Mouse (Mus musculus) T-helper 17 cell (primary cell): Measurements from ENCODE around the gene Rmnd5a.

Experiments used
- in situ Hi-C, 2 experiments: fragments of 300-600 bp; cut with MboI, MseI; formaldehyde crosslinking; loops; 1 replicate in 1 of 2; 2 replicates in 1 of 2; pipeline ENCODE4 v1.15.1; 2025; ENCODE audit warnings: high pct_unique_total_duplicates in 2 of 2

The Rmnd5a gene

GRCm38 (mm10) chr6:71442130-71442529, 1.7 kb upstream of the Rmnd5a start:
- in situ Hi-C loops: loop anchor here in 1 of 2 experiments (5.0 kb wide), 1 partner anchor 50 kb away; the partner anchor contains the start of gene Rnf103

DNA sequence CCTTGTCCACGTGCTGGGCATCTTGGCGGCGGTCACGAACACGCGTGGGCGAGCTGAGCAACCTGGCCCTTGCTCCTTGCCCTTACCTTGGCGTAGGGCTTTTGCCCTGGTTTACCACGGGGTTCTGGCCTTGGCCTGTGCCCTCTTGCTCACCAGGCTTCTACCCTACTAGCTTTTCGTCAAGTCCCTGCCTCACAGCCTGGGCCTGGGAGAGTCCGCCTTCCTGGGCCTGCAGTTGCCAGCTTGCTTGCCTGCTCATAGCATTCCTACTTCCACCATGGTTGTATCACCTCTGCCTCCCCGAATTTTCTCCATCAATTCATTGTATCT, 779 bp upstream of the Rmnd5a start:
- in situ Hi-C loops: loop anchor here in 1 of 2 experiments (5.0 kb wide), 1 partner anchor 51 kb away; the partner anchor contains the start of gene Rnf103

DNA sequence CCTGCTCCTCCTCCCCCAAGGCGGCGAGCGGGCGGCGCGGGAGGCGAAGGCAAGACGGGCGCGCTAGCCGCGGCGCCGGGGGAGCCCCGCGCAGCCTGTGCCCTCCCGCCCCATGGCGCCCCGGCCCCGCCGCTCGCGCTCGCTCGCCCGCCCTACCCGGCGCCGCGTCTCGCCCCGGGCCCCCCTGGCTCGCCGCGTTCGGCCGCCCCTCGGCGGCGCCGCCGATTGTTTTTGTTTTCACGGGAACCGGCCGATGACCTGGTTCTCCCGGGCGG, 283 bp downstream of the Rmnd5a start:
- in situ Hi-C loops: loop anchor here in 1 of 2 experiments (5.0 kb wide), 1 partner anchor 52 kb away; the partner anchor contains the start of gene Rnf103

GRCm38 (mm10) chr6:71439506-71440216, 776 bp downstream of the Rmnd5a start:
- in situ Hi-C loops: loop anchor here in 1 of 2 experiments (5.0 kb wide), 1 partner anchor 53 kb away; the partner anchor contains the start of gene Rnf103

- in situ Hi-C loops: no loop called here
These were observed 2.4 kb downstream of the Rmnd5a start for GRCm38 (mm10) chr6:71438070-71438469.

DNA sequence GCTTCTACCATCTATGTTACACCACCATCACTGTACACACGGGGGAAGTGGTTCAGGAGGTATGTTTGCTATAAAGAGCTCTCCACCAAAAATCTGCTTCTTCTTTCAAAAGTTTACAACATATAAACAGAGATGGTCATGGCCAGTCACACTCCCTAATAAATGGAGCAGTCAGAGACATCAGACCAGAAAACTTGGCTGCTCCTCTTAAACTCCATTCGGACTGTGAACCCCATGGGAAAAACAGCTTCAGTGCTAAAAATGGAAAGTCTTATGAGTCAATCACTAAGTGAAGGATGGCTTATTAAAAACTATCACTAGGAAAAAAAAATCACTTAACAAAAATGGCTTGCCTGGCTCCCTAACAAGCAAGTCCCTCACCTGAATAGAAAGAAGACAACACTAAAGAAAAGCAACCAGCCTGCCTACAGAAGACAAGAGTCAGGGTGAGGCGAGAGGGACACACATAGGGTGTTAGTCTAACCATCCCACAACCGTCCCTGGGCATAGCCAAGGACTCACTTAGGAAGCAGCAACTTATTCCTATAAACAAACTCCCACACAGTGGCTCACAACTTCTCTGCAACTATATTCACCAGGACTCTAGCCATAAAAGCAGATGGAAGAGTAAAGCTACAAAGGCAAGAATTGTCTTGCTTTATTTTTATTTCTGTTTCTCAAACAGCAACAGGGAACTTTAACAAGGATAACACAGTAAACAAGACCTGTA, 12.3 kb downstream of the Rmnd5a start:
- in situ Hi-C loops: no loop called here

DNA sequence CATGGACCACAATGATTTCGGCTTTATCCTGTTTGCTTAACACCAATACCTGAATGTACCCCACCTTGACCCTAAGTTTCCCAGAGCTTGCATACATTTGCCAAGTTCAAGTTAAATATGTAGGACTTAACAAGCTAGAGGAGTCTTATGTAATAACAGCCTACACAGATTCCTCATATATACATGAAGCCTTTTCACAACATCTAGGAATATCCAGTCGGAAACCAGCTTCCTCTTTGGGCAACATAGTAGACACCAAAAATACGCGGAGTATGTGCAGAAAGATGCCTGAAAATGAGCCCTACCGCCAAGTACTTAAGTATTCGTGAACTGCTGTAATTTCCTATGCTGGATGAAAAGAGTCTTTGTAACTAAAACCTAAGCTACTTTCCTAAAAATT, 14.8 kb downstream of the Rmnd5a start:
- in situ Hi-C loops: no loop called here

DNA sequence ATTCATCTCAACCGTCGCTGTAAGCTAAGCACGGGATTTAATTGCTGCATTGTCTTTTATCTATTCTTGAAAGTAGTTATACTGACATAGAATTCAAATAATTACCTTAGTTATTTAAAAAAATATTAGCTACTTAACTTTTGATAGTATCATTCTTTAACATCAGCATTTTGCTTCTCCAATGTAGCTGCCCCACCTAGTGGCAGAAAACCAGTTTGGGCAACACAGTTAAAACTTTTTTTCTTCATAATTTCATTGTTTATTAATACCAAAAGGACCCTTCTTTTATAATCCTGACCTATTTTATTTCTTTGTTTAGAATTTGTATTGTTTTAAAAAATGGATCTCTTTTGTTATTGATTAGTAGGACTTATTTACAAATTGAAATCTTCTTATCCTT, 17.3 kb downstream of the Rmnd5a start:
- in situ Hi-C loops: no loop called here

GRCm38 (mm10) chr6:71422162-71422561, 18.3 kb downstream of the Rmnd5a start:
- in situ Hi-C loops: no loop called here

DNA sequence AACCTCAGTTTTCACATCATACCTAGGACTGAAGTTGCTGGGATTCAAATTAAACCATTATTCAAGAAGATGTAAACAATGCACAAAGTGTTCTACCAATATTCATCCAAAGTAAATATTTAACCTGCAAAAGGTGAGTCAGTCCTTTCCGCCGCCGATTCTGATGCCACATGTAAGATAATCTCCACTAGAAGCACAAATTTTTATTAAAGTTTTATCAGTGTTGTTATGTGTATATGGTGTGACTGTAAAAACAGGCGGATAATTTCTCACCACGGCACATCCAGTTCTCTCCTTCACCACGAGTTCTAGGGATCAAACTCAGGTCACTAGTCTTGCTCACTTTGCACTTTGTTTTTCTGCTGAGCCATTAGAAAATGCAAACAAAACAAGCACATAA, 19.6 kb downstream of the Rmnd5a start:
- in situ Hi-C loops: no loop called here

DNA sequence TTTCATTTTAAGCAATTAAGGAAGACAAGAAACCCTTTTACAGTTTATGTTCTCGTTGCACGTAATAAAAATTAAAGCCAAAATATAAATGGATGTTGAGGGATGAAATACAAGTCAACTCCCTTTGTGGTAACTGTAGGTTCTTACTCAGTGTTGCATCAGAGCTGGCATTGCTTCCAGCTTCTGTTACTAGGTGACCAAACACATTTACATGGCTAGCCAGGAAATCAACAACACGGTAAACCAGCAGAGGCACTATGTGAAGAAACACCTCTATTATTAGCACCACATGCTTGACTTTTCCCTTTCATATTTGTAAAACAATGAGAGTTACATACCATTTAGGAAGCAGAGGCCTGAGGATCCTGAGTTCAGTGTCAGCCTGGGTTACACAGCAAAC, 21.6 kb downstream of the Rmnd5a start:
- in situ Hi-C loops: no loop called here

DNA sequence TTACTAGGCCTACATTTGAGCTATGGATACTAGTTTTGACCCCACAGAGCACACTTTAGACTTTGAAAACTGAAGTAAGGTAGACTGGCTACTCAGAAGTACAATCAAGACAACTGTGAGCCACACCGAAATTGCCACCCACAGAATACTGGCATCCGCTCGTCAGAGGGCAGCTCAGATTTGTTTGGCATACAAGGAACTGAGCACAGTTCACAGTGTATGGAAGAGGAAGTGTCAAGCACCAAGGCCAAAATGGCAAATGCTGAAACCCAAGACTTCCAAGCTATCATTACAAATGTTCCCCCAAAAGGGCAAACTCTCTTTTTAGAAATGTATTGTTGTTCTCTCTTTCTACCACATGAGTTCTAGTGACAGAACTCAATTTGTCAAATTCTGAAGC, 25.0 kb downstream of the Rmnd5a start:
- in situ Hi-C loops: no loop called here

GRCm38 (mm10) chr6:71414624-71415023, 25.8 kb downstream of the Rmnd5a start:
- in situ Hi-C loops: no loop called here

- in situ Hi-C loops: no loop called here
These were observed 41.4 kb downstream of the Rmnd5a start for GRCm38 (mm10) chr6:71398829-71399609.

- in situ Hi-C loops: no loop called here
These were observed 43.7 kb downstream of the Rmnd5a start for GRCm38 (mm10) chr6:71396761-71397160.

DNA sequence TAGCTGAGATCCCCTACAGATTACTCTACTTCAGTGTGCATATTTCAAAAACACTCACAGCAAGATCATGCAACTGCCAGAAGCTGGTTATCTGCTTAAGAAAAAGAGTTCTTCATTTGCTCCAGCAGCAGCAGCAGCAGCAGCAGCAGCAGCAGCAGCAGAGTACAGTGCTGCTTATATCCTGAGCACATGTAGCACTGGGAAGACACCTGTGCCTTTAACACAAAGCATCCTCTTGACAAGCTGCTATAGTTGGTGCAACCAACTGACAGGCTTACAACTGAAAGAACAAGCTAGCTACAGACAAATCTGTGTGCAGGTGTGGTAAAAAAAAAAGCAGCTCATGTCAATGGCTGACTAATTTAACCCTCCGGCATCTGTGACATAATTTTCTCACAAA, 44.4 kb downstream of the Rmnd5a start:
- in situ Hi-C loops: no loop called here

GRCm38 (mm10) chr6:71390496-71390895, 49.9 kb downstream of the Rmnd5a start:
- in situ Hi-C loops: no loop called here

- in situ Hi-C loops: no loop called here
These were observed 58.8 kb downstream of the Rmnd5a start for GRCm38 (mm10) chr6:71381654-71382053.

GRCm38 (mm10) chr6:71376711-71377110, 63.7 kb downstream of the Rmnd5a start:
- in situ Hi-C loops: no loop called here

GRCm38 (mm10) chr6:71374921-71375320, 65.5 kb downstream of the Rmnd5a start:
- in situ Hi-C loops: no loop called here

- in situ Hi-C loops: no loop called here
These were observed 66.1 kb downstream of the Rmnd5a start for GRCm38 (mm10) chr6:71374311-71374829.

GRCm38 (mm10) chr6:71373249-71373775, 67.1 kb downstream of the Rmnd5a start, which contains the start of gene Cd8a:
TSS of gene Cd8a (plus strand) at chr6:71373427.
- in situ Hi-C loops: no loop called here
